ENCODE assay signal across 8 mouse cellular contexts in the genomic region with DNA sequence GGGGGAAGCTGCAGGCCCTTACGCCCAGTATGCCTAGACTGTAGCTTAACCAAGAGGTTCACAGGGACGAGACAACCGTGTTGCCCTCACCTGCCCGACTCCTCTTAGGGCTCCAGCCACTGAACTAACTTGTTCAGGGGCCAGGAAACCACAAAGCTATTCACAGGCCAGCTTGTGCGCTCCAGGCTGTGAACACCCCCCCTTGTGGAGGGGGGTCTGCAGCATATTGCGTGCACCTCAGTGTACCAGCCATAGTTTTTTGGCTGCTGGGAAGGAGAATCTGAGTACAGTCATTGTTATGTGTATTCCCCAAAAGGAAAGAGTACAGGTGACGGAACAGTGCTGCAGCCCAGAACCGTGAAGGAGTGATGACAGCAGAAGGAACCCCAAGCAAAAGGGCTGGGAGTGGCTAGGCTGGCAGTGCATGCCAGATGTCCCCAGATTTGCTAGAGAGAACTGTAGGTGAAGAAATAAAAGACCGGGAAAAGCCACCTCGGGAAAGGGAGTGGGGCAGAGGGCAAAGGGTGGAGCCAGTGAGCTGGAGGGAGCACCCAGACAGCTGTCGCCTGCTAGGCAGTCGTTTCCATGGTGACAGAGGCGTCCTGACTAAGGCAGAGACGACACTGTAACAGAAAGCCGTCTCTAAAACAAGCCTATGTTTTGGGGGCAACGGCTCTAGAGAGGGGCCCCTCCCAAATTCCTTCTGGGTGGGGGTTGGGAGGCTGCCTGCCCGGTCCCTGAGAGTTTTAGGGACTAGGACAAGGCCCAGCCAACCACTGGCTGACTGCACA. TPM values are rescaled to one million over a fixed set of nuclear protein-coding genes. Genes with fewer than 3 reads are reported as not detected.
DNase-seq lines count a peak whose midpoint lies in the region; ATAC-seq lines count a peak whose summit lies in the region.

No protein-coding gene starts in this region.

- no peak for ATAC-seq in kidney, embryonic 16.5 days (ENCODE audit: low FRiP score, low TSS enrichment)

- DNase-seq in adrenal gland, postnatal 14 days, result peak; percentile 76
- DNase-seq in adrenal gland, adult 8-10 months, result no peak
- peak; percentile 78 for DNase-seq in embryo, embryonic 10.5 days (ENCODE audit: low spot score)
- no peak for DNase-seq in heart, embryonic 10.5 days (ENCODE audit: low spot score)
- DNase-seq in lung, postnatal 36 days, result peak; percentile 83
- peak; percentile 54 for DNase-seq in thymus, postnatal 4 days
- DNase-seq in cerebellum, adult 8-10 months, result no peak

- 25% methylated on average over 17 of the region's 17 CpGs for WGBS in heart, embryonic 10.5 days
- WGBS in kidney, embryonic 16.5 days, result 33% methylated on average over 17 of the region's 17 CpGs

- H3K27me3 ChIP-seq in heart, embryonic 10.5 days (ENCODE audit: insufficient read depth, poor library complexity, severe bottlenecking), result peaks cover 51% of the 10 kb centered on the region
- H3K27me3 ChIP-seq in kidney, embryonic 16.5 days (ENCODE audit: insufficient read depth, low read length), result no peaks in the 10 kb centered on the region

- H3K9ac ChIP-seq in kidney, embryonic 16.5 days (replicated peaks; ENCODE audit: low read length), result no peak overlapping the region; the same call in 1 of the 2 replicates

- H3K9me3 ChIP-seq in heart, embryonic 10.5 days, result no peaks in the 10 kb centered on the region
- no peaks in the 10 kb centered on the region for H3K9me3 ChIP-seq in kidney, embryonic 16.5 days (ENCODE audit: low read length)

- peaks cover 81% of the 10 kb centered on the region for H3K4me1 ChIP-seq in heart, embryonic 10.5 days
- peaks cover 41% of the 10 kb centered on the region for H3K4me1 ChIP-seq in kidney, embryonic 16.5 days (ENCODE audit: insufficient read depth, low read length)

- H3K4me2 ChIP-seq in kidney, embryonic 16.5 days (replicated peaks; ENCODE audit: low read depth, low read length), result no peak overlapping the region

- H3K27ac ChIP-seq in heart, embryonic 10.5 days, result peak overlapping the region; percentile 26
- peak overlapping the region; percentile 37; the same call in 1 of the 2 replicates for H3K27ac ChIP-seq in kidney, embryonic 16.5 days (ENCODE audit: low read length)

- peak overlapping the region; percentile 36 for H3K4me3 ChIP-seq in heart, embryonic 10.5 days
- no peak overlapping the region for H3K4me3 ChIP-seq in kidney, embryonic 16.5 days (ENCODE audit: low read length)

- H3K36me3 ChIP-seq in heart, embryonic 10.5 days, result 0 out of 2 replicates have a peak, but pooled peaks cover 10% of the 10 kb centered on the region
- peaks cover 2% of the 10 kb centered on the region for H3K36me3 ChIP-seq in kidney, embryonic 16.5 days (ENCODE audit: insufficient read depth, low read length)

RNA-seq across cellular contexts. Expression of a gene that starts 2.7 kb away (rescaled TPM):
- total RNA-seq in adrenal gland, postnatal 14 days (2021), result 42.6 and 57.0 TPM in 2 replicates
- 10 to 100 TPM; 28.3 to 40.2 (median 33.0) TPM for total RNA-seq in adrenal gland, adult 8-10 months (2022)
- polyA plus RNA-seq in heart, embryonic 10.5 days (2016; fragmentation: Nextera tagmentation; extraction: Ambion mirVana), result 25.5 and 28.4 TPM in 2 replicates
- 22.2 and 24.8 TPM in 2 replicates for polyA plus RNA-seq in kidney, embryonic 16.5 days (2015; fragmentation: Nextera tagmentation; extraction: Ambion mirVana)

RNA-seq across cellular contexts. Expression of a gene that starts 22.7 kb away (rescaled TPM):
- 16.0 and 18.1 TPM in 2 replicates for total RNA-seq in adrenal gland, postnatal 14 days (2021)
- 10 to 100 TPM; 20.6 to 40.1 (median 31.3) TPM for total RNA-seq in adrenal gland, adult 8-10 months (2022)
- polyA plus RNA-seq in heart, embryonic 10.5 days (2016; fragmentation: Nextera tagmentation; extraction: Ambion mirVana), result 16.1 and 21.6 TPM in 2 replicates
- 49.6 and 51.1 TPM in 2 replicates for polyA plus RNA-seq in kidney, embryonic 16.5 days (2015; fragmentation: Nextera tagmentation; extraction: Ambion mirVana)

RNA-seq across cellular contexts. Expression of a gene that starts 44.5 kb away (rescaled TPM):
- total RNA-seq in adrenal gland, postnatal 14 days (2021), result 1.1 and 1.2 TPM in 2 replicates
- under 1 TPM; 0.56 to 0.98 (median 0.82) TPM for total RNA-seq in adrenal gland, adult 8-10 months (2022)
- polyA plus RNA-seq in heart, embryonic 10.5 days (2016; fragmentation: Nextera tagmentation; extraction: Ambion mirVana), result 14.8 and 37.5 TPM in 2 replicates
- 39.3 and 39.9 TPM in 2 replicates for polyA plus RNA-seq in kidney, embryonic 16.5 days (2015; fragmentation: Nextera tagmentation; extraction: Ambion mirVana)

Comparison
In these comparisons a context has a peak if more than half of its experiments do, and no peak if none do; other contexts are left out.
1. DNase-seq: peak in adrenal gland, postnatal 14 days (single experiment), embryo, embryonic 10.5 days (single experiment), lung, postnatal 36 days (single experiment) and thymus, postnatal 4 days (single experiment); none in adrenal gland, adult 8-10 months (single experiment), heart, embryonic 10.5 days (single experiment) and cerebellum, adult 8-10 months (single experiment).